Mouse (Mus musculus) CD4-positive, CD25-positive, alpha-beta regulatory T cell, adult 4 months (primary cell): ENCODE results near the gene St3gal2. TPM values are rescaled to one million over a fixed set of nuclear protein-coding genes. Genes with fewer than 3 reads are reported as not detected.
"Not testable (repeated sequence)": the region's sequence is repeated elsewhere in the genome, so short reads cannot be mapped to it uniquely, and the experiment has no call there.

Experiments
- ATAC-seq: one replicate; pipeline ENCODE4 v1.8.0; 2017
- polyA plus RNA-seq, 2 experiments: library from polyadenylated mRNA; unstranded; fragments of 100-300 nt; shearing (Covaris generic); gene quantifications; one replicate each; pipeline ENCODE4 v1.2.1; 2017

Gene St3gal2
- polyA plus RNA-seq, 2 experiments from 2014 or later, result 7.5 to 12.4 TPM

DNA sequence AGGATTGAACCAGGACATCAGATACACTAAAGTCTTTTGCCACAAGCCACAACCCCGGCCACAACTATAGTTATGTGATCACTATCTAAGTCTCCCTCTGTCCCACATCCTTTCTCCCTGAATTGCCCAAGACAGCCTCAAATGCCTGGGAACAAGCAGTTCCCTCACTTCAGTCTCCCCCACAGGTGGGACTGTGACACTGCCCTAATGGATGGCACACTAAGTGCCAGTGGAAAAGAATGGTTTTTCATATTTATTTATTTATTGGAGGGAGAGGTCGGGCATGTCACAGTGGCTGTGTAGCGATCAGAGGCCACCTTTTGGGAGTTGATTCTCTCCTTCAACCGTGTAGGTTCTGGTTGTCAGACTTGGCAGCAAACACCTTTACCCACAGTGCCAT is 26.0 kb downstream of the St3gal2 start:
- no peak for ATAC-seq

DNA sequence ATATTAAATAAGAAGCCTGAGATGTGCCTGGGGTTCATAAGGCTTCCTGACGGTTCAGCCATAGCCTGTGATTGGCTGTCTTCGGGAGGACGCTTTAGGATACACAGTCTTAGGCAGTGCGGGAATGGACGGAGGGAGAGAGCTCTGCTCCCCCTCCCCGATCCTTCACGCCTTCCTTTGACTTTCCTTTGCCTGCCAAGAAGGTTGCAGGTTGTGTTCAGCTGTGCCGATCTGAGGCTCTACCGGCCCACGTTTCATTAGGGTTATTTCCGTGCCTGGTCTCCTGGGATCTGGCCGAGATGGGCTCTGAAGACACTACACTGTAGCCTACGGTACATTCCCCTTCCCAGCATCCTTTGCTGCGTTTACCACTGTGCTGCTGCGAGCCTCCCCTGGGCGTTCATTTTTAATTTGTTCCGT is 30.4 kb downstream of the St3gal2 start:
- peak; percentile 82 for ATAC-seq

DNA sequence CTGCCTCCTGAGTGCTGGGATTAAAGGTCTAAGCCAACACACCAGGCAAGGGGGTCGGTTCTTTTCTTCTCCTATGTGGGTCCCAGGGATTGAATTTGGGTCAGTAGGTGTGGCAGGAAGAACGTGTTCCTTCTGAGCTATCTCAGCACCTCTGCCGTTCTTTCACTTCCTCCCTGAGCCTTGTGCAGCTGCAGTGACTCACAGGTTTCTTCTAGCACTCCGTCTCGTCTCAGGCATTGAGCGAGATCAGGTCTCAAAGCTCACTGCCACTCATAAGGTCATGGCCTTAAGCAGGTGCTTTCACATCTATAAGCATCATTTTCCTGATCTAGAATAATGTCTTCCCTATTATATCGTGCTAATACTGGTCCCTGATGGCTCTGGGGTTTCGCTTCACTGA is 35.1 kb downstream of the St3gal2 start:
- ATAC-seq, result peak; percentile 80

DNA sequence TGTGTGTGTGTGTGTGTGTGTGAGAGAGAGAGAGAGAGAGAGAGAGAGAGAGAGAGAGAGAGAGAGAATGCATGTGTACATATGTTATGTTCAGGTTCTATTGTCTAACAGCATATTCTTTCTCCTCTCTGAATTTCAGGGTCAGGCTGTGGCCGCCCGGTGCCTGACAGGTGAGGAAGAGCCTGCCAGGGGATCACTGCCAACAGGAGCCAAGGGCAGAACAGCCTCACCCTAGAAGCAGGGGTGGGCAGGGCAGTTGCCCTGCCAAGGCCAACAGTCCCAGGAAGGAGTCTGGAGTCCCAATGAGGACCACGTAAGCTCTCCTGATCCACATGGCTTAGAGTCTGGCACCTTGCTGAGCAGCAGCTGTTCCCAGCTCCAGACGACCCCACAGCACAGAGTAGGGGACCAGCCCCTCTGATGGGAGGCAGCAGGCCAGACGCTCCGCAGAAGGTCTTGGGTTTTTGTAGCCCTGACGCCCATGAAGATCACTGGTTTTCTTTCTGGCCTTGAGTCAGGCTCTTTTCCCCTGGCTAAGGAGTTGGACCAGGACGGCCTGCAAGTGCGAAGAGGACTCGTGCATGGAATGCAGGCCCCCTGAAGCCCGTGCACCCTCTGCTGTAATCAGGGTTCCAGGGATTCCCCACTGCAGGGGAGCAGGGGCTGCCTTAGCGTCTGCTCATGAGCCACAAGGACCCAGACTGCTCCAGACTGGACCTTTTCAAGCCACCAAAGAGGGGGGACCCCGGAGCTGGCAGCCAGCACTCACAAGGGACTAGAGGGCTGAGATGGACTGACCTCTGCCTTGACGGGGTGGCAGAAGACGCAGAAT is 37.1 kb downstream of the St3gal2 start:
- no peak for ATAC-seq

DNA sequence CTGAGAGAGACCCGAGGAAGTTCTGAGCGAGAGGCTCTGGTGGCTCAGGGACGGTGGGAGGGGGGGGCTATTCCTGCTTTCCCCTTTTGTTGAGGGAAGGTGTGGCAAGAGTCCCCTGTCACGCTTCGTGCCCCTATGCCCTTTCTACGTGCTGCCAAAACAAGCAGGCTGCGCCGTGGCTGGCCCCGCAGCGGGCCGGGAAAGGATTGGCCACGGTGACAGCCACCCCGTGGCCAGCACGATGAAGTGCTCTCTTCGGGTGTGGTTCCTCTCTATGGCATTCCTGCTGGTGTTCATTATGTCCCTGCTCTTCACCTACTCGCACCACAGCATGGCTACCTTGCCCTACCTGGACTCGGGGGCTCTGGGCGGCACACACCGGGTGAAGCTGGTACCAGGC is 37.7 kb downstream of the St3gal2 start:
- no peak for ATAC-seq

DNA sequence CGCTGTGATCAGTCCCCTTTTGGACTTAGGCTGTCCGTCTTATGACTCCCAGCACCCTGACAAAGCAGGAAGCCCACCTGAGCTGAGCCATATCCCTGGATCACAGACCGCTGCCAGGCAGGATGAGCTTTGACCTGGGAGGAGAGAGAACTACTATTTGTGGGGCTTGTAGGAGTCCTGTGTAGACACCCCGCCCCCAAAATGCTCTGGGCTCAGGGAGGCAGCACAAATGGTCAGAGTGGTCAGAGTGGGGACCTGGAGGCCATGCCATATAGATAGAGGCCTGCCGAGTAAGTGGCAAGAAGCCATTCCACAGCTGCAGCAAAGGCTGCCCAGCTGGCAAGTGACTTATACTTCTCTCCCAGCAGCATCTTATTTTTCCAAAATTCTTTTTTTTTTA is 38.4 kb downstream of the St3gal2 start:
- no peak for ATAC-seq

DNA sequence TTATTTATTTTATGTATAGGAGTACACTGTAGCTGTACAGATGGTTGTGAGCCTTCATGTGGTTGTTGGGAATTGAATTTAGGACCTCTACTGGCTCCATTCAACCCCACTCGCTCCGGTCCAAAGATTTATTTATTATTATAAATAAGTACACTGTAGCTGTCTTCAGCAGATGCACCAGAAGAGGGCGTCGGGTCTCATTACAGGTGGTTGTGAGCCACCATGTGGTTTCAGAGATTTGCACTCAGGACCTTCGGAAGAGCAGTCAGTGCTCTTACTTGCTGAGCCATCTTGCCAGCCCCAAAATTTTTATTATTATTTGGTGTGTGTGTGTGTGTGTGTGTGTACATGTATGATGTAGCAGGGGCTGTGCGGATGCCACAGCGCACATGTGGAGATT is 38.8 kb downstream of the St3gal2 start:
- ATAC-seq, result not testable (repeated sequence)

DNA sequence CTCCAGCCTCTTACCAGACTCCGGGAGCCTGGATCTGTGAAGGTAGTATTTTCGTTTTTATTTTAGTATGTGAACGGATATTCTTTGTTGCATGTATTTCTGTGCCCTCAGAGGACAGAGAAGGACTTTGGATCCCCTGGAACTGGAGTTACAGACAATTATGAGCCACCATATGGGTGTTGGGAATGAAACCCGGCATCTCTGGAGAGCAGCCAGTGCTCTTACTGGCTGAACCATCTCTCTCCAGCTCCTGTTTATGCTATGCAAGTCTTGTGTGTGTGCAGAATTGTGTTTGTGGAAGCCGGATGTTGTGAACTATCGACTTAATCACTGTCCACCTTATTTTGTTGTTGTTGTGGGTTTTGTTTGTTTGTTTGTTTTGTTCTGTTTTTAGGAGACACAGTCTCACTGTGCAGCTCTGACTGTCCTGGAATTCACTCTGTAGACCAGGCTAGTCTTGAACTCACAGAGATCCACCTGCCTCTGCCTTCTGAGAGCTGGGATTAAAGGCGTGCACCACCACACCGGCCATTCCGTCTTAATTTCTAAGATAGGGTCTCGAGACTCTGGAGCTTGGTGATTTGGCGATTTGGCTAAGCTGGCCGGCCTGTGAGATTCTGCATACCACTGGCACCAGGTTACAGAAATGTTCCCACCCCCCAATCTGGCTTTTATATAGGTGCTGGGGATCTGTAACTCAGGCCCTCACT is 39.5 kb downstream of the St3gal2 start:
- ATAC-seq, result no peak

DNA sequence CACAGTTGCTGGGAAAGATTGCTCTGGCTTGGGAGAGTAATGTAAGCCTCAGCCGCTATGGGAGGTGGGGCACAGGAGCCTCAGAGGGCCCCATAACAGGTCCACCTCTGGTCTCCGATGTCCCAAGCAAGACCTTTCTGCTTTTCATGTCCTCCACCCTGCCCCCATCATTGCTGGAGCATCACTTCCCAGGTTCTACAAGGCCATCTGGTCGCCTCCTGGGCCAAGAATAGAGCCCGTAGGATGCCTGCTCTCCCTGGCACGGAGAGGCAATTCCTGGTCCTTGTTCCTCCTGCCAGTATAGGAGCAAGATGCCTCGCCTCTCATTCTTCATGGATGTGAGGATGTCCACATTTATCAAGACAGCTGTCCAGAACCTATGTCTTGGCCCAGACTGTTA is 40.2 kb downstream of the St3gal2 start:
- ATAC-seq, result no peak

DNA sequence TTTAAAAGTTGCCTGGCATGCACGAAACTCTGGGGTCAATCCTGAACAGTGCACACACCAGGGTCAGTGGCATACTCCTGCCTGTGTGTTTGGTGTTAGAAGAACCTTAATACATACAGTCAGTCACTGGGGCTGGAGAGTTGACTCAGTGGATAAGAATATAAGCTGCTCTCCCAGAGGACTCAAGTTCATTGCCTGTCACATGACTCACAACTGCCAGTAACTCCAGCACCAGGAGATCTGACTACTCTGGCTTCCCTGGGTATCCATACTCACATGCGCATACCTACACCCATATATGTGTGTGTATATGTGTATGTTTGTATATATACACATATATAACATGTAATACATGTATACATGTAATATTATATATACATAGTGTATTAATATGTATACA is 43.3 kb downstream of the St3gal2 start:
- ATAC-seq, result no peak

DNA sequence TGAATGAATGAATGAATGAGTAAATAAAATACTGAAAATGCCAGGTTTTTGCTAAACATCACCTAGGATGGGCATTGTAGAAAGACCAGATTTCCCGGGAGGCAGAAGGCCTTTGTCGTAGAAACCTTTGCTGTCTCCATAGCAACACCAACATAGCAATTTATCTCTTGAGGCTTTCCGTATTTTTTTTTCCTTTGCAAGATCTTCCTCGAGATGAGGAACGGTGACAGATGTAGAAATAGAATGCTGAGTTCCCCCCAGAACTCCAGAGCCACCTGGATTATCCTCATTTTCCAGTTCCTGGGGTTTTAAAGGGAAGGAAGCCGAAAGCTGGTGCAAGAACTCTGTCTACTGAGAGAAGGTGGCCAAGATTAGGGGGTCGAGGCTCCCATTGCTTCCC is 44.9 kb downstream of the St3gal2 start:
- ATAC-seq, result no peak

DNA sequence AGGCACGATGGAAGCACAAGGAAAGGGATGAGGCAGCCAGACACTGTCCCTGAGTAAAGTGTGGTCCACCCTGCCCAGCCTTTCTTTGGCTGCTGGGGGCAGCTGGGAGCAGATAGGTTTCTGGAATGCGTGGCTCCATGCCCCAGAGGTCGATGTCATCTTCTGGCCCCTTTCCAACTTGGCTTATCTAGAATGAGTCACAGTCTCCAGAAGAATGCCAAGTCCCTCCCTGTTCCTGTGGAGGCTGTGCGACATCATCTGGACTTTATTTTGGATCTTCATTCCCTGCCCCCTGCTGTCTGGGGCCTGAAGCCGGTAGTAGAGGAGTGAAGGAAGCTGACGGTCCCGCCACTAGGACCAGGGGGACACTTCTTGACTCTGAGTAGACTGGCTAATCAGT is 45.9 kb downstream of the St3gal2 start:
- ATAC-seq, result no peak

DNA sequence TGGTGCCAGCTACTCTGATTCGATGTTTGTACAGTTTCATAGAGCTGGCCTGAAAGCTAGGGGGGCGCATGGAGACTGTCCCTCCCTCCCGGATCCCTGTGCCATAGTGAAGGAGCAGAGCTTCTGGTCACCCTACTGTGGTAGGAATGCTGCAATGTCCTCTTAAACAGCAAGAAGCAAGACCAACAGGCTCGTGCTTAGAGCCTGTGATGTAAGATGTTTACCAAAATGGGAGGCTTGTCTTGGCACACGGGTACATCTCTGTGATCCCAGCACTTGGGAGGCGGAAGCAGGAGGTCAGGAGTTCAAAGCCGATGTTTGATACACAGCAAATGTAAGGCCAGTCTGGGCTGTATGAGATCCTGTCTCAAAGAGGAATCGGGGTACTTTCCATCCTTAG is 46.9 kb downstream of the St3gal2 start:
- no peak for ATAC-seq

DNA sequence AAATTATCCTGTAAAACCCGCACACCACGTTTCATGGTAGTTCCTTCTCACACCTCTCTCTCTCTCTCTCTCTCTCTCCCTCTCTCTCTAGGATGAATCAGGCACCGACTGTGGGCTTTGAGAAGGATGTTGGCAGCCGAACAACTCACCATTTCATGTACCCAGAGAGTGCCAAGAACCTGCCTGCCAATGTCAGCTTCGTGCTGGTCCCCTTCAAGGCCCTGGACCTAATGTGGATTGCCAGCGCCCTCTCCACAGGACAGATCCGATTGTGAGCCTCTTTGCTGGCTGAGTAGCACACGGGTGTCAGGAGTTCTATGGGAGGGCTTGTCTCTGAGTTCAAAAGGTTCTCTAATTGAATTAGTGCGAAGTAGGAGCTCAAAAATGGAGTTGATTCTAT is 47.6 kb downstream of the St3gal2 start:
- ATAC-seq, result no peak

DNA sequence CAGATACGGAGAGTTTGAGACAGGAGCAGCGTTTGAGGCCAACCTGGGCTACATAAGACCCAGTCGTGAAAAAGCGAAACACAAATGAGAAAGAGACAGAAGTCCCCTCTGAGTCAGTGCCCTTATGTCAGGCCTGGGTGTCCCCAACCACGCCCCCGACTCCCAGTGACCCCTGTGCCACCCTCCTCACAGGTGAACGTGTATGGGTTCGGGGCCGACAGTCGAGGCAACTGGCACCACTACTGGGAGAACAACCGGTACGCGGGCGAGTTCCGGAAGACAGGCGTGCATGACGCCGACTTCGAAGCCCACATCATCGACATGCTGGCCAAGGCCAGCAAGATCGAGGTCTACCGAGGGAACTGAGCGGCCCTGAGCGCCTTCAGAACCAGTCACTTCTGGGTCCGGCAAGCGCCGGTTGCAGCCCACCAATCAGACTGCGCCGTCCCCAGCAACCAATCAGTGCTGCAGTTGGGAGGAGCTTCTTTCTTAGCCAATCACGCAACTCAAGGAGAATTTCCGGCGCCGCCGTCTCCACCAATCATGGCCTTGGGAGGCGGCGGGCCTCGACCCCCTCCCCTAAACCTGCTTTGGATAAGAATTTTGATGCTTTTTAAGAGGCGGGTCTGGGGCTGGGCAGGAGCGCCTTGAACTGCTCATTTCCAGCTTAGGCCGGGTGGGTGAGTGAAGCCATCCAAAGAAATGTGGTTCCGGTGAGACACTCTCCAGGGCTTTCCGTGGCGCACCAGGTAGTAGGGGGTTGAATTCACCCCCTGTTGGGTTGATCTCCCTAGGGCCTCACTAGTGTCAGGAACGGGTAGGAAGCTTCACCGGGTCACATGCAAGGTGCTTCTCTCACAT is 50.4 kb downstream of the St3gal2 start:
- peak; percentile 98 for ATAC-seq

DNA sequence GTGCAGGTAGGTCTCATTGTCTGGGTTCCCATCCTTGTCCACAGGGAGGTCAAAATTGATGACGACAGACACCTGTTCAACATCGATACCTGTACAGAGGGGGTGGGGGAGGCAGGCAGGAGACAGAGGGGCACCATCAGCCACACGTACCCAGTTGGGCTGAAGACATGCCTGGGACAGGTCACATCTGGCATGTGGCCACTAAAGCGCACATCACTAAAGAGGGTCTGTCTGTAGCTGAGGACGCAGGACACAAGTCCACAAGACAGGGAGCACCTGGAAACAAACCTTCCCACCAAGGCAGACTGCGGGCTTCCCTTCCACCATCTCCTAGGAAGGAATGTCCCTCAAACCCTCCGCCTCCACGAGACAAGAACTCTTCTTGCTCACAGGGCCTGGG is 56.8 kb downstream of the St3gal2 start:
- not testable (repeated sequence) for ATAC-seq

DNA sequence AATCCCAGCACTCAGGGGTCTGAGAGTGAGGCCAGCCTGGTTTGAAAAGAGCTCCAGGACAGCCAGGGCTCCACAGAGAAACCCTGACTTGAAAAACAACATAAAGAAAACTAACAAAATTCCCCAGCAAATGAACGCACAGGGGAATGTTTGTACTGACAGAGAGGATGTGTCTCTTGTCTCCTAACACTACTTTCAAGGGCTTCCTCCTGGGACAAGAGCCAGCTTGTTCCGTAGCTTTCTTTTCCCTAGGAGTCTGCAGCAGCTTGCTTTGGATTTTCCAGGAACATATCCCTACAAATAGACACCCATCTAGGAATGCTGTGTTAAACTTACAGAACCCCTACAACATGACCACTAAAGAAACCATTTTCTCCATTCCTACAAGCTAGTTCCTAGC is 58.3 kb downstream of the St3gal2 start:
- ATAC-seq, result not testable (repeated sequence)

DNA sequence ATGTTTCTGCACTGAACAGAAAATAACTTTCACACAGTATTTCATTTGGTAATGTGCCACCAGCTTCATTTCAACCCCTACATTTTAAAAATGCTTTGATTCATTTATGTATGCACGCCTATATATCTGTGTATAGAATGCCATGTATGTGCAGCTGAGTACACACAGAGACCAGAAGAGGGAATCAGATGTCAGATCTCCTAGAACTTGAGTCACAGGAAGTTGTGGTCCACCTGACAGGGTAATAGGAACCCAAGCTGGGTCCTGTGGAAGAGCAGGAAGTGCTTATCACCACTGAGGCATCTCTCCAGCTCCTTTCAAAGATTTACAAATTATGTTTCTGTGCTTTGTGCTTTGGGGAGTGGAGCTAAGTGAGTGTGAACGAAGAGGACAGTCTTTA is 61.6 kb downstream of the St3gal2 start:
- ATAC-seq, result peak; percentile 54

DNA sequence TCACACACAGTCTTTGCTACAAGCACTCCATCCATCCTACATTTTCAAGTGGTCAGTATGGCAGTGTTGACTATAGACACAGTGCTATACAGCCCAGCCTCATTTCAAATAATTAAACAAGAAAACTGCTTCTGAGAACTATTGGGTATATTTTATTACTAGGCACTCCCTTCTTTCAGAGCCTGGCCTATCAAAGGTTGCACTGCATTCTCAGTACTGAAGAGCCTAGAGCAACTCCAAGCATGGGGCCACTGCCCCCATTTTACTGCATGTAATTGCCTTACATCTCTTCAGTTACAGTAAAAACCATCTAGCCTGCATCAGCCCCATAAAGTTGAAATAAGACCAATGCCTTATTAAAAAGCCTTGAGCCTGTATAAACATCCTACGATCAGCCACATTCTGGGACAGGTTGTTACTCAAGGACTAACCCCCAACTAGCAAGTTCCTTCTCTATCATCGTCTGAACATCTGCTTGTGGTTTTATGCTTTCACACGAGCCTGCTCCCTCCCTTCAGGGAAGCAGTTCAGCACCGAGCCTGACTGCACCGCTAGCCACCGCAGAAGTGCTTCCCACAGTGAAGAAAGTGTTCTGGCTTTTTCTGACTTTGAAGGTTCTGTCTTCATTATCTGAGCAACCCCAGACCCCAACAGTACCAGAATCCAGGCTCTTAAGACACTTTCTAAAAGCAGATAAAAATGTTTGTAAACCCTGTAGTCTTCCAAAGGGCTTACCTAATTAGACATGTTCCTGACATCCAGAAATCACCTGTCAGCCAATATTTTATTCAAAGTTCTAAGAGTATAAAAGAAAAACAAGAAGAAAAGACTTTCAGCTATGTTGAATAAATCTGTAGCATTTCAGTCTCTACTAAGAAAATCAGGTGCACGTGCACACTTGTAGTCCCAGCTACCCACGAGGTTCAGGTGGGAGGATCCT is 68.4 kb downstream of the St3gal2 start:
- peak; percentile 32 for ATAC-seq

DNA sequence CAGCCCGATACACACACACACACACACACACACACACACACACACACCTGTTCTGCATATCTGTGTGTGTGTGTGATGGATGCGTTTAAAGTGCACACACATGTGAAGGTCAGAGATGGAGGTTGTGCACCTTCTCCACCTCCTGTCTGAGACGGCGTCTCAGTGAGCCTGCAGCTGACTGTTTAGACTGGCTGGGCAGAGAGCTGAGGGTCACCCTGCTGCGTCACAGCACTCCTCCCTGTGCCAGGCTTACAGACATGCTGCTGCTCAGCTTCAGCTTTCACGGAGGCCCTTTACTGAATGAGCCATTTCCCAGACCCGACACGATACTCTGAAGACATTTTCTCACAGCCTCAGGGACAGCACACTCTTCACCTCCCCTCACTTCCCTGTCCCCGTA is 70.3 kb downstream of the St3gal2 start:
- no peak for ATAC-seq

DNA sequence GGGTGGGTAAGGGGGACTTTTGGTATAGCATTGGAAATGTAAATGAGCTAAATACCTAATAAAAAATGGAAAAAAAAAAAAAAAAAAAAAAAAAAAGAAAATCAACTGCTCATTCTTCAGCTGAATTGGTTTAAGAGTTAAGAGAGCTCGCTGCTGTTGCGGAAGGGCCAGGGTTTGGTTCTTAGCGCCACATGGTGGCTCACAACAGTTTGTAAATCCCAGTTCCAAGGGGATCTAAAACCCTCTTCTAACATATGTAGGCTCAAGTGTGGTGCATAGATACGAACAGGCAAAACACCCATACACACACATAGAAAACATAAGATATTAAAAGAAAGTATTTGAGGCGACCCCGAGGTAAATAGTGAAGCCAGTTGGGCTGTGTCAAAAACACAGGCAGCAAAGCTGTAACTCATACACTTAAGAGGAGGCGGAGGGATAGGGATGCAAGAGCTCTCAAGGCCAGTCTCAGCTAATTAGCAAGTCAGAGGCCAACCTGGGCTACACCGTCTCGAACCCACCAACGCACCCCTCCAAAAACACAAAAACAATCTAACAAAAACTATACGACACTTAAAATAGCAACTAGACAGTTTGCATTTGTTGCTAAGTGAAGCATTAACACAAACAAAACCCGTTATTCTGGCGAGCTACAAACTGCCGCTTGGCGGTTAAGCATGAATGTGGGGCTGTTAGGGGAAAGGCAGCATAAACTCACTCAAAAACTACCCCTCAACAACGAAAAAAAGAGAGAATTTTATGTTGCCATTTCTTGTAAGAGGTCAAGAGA is 77.1 kb downstream of the St3gal2 start:
- no peak for ATAC-seq
